Mouse (Mus musculus) brown adipose tissue, adult 24 weeks (tissue): Measurements from ENCODE around the gene Add1. TPM values are rescaled to one million over a fixed set of nuclear protein-coding genes. Genes with fewer than 3 reads are reported as not detected.
A peak's percentile ranks its signal among the peaks of the same experiment; 100 is the strongest.
"Not testable (repeated sequence)": the region's sequence is repeated elsewhere in the genome, so short reads cannot be mapped to it uniquely, and the experiment has no call there.

ENCODE experiments used
- H3K27ac ChIP-seq: fragments of 200-500 bp; replicated peaks from 2 replicates; pipeline ENCODE4 v1.5.1; 2012; ENCODE audit warnings: low read depth, mild to moderate bottlenecking, low read length
- H3K4me1 ChIP-seq: fragments of 200-500 bp; 2 replicates; pipeline ENCODE4 v1.6.1; 2012; ENCODE audit warnings: low read length, mixed read lengths; ENCODE audit not compliant: control insufficient read depth, insufficient read depth, insufficient read length
- H3K4me3 ChIP-seq: fragments of 200-500 bp; 2 replicates; pipeline ENCODE4 v1.5.1; 2012; ENCODE audit warnings: low read depth, mild to moderate bottlenecking, low read length, moderate library complexity; ENCODE audit not compliant: insufficient read depth
- polyA plus RNA-seq: library from polyadenylated mRNA; stranded (reverse); fragments of >200 nt; gene quantifications from 2 replicates; pipeline ENCODE4 v1.2.4, GENCODE M21; 2012; ENCODE audit not compliant: missing spikeins, insufficient read depth, insufficient read length

Gene Add1
- polyA plus RNA-seq, 1 experiment, result 72.7 TPM

- H3K27ac ChIP-seq, result no peak overlapping the region
Observed at GRCm38 (mm10) chr5:34576286-34576685, 2.8 kb downstream of the Add1 start.

GRCm38 (mm10) chr5:34578038-34578655 is 4.7 kb downstream of the Add1 start:
- no peak overlapping the region for H3K4me3 ChIP-seq
- peaks cover 9% of the 10 kb centered on the region for H3K4me1 ChIP-seq
- no peak overlapping the region for H3K27ac ChIP-seq

More at GRCm38 (mm10) chr5:34576286-34576685, 2.8 kb downstream of the Add1 start:
- Histone ChIP-seq H3K4me1 (peaks cover 4% of the 10 kb centered on the region), H3K4me3 (no peak overlapping the region)

DNA sequence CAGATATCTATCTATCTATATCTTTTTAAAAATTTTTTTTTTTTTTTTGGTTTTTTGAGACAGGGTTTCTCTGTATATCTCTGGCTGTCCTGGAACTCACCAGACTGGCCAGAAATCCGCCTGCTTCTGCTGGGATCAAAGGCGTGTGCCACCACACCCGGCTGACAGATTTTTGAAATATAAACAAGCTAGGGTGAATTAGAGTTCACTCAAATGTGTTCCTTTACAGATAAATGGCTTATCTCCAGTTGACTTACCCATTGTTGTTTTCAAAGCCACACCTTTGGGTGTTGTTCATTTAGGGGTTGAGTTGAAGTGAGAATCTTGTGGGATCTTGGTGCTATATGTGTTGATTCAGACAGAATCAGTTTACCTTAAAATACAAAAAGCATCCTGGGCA is 5.9 kb downstream of the Add1 start:
- Histone ChIP-seq H3K4me3 (no peak overlapping the region), H3K4me1 (peaks cover 12% of the 10 kb centered on the region), H3K27ac (no peak overlapping the region)

DNA sequence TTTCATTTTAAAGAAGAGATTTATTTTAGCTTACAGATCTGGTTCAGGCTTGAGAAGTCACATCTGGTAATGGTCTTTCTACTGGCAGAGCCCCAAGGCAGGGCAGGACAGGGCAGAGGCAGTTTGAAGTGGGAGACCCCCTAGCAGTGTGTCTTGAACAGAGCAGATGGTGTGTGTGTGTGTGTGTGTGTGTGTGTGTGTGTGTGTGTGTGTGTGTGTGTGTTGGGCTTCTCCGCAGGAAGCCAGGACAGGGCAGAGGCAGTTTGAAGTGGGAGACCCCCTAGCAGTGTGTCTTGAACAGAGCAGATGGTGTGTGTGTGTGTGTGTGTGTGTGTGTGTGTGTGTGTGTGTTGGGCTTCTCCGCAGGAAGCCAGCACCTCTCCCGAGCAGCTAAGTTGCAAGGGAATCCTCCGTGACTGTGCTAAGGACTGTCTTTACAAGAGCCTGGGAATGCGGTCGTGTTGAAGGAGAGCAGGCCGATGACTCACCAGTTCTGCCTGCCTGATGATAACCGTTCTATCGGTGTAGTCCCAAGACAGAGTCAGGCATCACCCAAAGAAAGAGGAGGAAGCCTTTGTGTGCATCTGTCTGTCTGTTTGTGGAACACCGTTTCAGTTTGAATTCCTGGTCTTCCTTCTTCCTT is 8.3 kb downstream of the Add1 start:
- H3K4me1 ChIP-seq, result peaks cover 10% of the 10 kb centered on the region
- H3K27ac ChIP-seq, result peak overlapping the region; percentile 23; the same call in 1 of the 2 replicates
- not testable (repeated sequence) for H3K4me3 ChIP-seq

DNA sequence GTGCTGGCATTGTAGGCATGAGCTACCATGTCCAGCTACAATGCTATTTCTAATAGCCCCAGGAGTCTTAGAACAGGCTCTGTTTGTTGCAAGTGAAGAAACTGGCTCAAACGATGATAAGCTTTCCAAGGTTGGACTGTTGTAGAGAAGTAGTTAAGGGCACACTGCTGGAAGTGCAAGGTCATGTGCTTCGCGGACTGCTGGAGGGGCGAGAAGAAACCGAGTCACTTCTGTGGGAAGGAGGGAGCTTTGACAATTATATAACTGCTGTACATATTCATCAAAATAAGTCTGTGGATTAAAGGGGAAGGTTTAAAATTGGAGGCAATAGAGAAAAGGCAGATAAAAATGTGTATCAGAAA is 8.8 kb downstream of the Add1 start:
- Histone ChIP-seq H3K27ac (peak overlapping the region; percentile 23; the same call in 1 of the 2 replicates), H3K4me1 (peaks cover 10% of the 10 kb centered on the region), H3K4me3 (no peak overlapping the region)

DNA sequence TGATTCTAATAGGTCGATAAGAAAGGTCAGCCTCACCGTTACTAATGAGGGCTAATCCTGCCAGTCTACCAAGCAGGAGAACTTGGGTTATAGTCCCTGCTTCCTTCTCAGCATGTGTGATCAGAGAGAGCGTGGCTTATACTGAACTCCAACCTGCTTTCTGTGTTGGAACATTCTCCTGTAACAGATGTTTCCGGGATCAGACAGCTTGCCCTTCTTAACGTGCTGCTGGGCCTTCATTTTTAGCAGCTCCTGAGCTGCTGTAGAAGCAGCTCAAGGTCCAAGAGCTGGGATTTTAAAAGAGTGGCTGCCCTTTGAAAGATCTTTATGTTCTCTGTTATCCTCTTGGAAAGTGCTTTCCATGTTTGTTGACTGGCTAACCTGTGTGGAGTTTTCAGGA is 11.8 kb downstream of the Add1 start:
- peaks cover 16% of the 10 kb centered on the region for H3K4me1 ChIP-seq
- H3K27ac ChIP-seq, result no peak overlapping the region
- no peak overlapping the region for H3K4me3 ChIP-seq

GRCm38 (mm10) chr5:34587881-34588280 is 14.4 kb downstream of the Add1 start:
- Histone ChIP-seq H3K27ac (no peak overlapping the region), H3K4me1 (peaks cover 18% of the 10 kb centered on the region), H3K4me3 (no peak overlapping the region)

DNA sequence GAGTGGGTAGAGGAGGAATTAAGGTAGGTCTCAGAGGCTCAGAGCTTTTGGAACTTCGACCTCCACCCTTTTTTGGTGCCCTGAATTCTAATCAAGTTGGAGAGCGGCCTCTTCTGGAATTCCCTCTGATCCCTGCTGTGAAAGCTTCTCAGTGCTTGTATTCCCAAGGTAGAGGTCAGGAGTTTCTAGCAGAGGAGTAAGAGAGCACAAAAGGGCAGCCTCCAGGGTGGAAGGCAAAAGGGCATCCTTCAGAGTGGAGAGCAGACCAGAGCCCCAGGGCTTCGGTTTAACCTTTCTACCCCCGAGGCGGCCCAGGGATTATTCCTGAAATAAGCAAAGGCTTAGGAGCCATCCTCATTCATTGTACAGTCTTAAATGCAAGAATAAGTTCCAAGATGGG is 16.6 kb downstream of the Add1 start:
- peaks cover 15% of the 10 kb centered on the region for H3K4me1 ChIP-seq
- H3K4me3 ChIP-seq, result no peak overlapping the region
- H3K27ac ChIP-seq, result no peak overlapping the region

GRCm38 (mm10) chr5:34590702-34591101 is 17.2 kb downstream of the Add1 start:
- Histone ChIP-seq H3K4me1 (peaks cover 15% of the 10 kb centered on the region), H3K4me3 (no peak overlapping the region), H3K27ac (no peak overlapping the region)

GRCm38 (mm10) chr5:34591388-34592004 is 18.0 kb downstream of the Add1 start:
- Histone ChIP-seq H3K4me3 (no peak overlapping the region), H3K4me1 (peaks cover 13% of the 10 kb centered on the region), H3K27ac (no peak overlapping the region)

- peaks cover 13% of the 10 kb centered on the region for H3K4me1 ChIP-seq
- H3K27ac ChIP-seq, H3K4me3 ChIP-seq: not testable (repeated sequence)
Observed at GRCm38 (mm10) chr5:34592224-34592623, 18.8 kb downstream of the Add1 start.

GRCm38 (mm10) chr5:34592666-34593065 is 19.2 kb downstream of the Add1 start:
- H3K4me1 ChIP-seq, result peaks cover 13% of the 10 kb centered on the region
- H3K27ac ChIP-seq, result no peak overlapping the region

GRCm38 (mm10) chr5:34593202-34593727 is 19.8 kb downstream of the Add1 start:
- H3K4me1 ChIP-seq, result peaks cover 13% of the 10 kb centered on the region

More at GRCm38 (mm10) chr5:34592666-34593065, 19.2 kb downstream of the Add1 start:
- no peak overlapping the region for H3K4me3 ChIP-seq

GRCm38 (mm10) chr5:34604576-34604975 is 31.1 kb downstream of the Add1 start:
- Histone ChIP-seq H3K4me1 (no peaks in the 10 kb centered on the region), H3K27ac (no peak overlapping the region), H3K4me3 (no peak overlapping the region)

More at GRCm38 (mm10) chr5:34593202-34593727, 19.8 kb downstream of the Add1 start:
- H3K27ac ChIP-seq, result no peak overlapping the region
- no peak overlapping the region for H3K4me3 ChIP-seq

- Histone ChIP-seq H3K4me1 (no peaks in the 10 kb centered on the region), H3K4me3 (no peak overlapping the region), H3K27ac (no peak overlapping the region)
Observed at GRCm38 (mm10) chr5:34607100-34607880, 33.8 kb downstream of the Add1 start.
